Mouse (Mus musculus) right cerebral cortex, postnatal 14 days (tissue): ENCODE data around the gene Myh10.
A peak's percentile ranks its signal among the peaks of the same experiment; 100 is the strongest.
"Not testable (repeated sequence)": the region's sequence is repeated elsewhere in the genome, so short reads cannot be mapped to it uniquely, and the experiment has no call there.

Experiments used
- DNase-seq: peaks from one replicate; pipeline ENCODE4 v3.0.0; 2022

Gene Myh10

DNA sequence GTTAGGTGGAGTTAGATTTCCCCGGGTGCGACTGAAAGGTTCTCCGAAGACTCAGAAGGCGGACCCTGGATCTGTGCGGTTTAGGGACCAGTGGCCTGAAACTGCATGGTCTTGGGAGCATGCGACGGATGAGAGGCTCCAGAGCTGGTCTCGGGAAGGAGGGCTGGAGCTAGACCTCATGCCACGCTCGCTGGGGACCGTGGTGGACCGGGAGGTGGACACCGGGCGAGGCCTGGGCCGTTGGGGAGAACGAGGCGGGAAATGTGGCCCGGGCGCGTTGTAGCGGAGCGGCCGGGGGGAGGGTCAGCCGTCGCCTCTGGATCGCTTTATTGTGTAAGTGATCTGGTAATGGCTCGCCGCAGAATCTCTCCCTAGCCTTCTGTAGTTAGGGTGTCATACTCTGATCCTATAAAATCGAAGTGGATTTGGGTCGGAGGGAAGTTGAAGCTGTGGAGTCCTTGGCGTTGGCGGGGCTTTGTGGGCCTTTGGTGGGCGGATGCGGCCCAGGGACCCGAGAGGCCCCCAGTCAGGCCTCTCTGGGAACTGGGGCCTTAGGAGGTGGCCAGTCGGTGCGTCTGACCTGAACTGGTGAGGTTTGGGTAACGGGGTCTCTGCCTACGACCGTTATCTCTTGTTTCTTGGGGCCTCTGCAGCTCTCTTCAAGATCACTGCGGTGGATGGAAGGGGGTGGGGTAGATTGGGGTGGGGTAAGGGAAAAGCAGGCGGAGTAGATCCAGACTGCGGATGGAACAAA, 1.5 kb downstream of the Myh10 start:
- peak; percentile 49 for DNase-seq

DNA sequence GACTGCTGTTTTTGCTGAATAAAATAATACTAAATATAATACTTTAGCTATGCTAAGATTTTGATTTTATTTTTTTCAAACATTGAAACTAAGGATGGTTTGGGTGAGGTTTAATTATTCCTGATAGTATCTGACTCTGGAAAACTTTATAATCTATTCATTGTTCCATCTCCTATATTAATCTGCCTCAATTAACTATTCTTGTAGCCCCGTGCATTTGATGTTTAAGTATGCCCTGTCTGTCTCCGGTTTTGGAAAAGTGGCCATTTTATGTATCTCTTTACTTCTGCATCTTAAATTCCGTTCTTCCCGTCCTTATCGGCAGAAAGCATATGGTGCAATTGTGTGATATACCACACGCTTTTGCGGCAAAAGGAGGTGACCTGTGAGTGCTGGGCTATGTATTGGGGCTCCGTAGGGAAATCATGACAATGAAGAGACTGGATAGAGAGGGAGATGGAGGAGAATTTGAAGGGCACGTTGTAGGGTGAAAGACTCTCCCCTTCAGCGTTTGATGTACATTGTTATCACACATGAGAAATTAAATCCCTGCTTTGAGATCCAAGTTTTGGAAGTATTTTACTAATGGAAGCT, 2.2 kb downstream of the Myh10 start:
- DNase-seq = no peak

DNA sequence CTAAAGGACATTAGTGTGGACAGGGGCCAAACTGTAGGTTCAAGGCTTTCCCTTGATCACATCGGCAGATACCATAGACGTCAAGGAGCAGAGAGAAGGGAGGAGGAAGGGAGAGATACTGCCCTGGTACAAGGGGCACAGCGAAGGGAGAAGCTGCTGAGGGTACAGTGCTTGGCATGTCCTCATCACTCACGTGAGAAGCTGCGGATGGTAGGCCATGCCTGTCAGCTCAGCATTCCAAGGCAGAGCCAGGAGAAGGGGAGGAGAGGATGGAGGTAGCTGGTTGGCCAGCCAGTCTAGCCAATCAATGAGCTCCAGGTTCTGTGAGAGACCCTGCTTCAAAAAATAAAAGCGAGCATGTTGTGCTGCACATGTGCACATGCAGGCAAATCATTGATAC, 11.0 kb downstream of the Myh10 start:
- DNase-seq = no peak

DNA sequence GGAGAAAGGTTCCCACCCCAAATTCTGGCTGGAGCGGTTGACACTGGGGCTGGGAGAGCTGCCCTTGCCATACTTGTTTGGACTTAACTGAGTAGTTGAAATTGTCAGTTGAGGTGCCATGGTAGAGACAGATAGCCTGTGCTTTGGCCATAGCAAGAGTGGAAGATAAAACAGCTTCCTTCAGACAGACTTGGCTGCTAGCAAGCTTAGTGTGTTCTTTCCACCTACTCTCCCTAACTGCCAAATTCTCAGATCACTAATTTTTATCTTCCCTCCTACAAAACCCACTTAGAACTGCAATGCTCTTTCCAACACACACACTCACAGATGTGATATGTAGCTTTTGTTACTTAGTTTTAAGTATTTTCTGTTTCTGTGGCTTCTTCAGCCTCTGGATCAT, 12.0 kb downstream of the Myh10 start:
- DNase-seq = no peak

DNA sequence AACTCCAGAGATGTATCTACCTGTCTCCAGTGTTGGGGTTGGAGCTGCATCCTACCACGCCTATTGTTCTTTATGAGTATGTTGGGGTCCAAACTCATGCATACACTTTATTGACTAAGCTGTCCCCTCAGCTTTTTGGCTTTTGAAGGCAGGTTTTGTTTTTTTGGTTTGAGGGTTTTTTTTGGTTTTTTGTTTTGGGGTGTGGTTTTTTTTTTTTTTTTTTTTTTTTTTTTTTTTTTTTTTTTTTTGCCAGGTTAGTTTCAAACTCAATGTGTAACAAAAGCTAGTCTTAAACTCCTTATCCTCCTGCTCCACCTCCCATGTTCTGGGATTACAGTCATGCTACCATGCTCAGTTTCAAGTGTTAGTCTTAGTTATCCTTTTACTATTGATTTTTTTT, 12.9 kb downstream of the Myh10 start:
- DNase-seq = no peak

DNA sequence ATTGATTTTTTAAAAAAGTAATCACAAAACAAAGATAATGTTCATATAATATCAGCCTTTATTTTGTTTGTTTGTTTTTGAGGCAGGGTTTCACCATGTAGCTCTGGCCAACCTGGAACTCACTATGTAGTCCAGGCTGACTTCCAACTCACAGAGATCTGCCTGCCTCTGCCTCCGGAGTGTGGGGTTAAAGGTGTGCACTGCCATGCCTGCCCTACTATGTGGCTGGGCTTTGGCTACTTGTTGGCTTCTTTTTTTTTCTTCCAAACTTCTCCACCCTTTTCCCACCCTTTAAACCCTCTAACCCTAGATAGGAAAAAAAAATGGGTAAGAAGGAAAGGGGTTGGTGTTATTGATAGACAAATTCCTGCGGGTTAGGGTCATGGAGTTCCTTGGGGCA, 13.5 kb downstream of the Myh10 start:
- DNase-seq = no peak

DNA sequence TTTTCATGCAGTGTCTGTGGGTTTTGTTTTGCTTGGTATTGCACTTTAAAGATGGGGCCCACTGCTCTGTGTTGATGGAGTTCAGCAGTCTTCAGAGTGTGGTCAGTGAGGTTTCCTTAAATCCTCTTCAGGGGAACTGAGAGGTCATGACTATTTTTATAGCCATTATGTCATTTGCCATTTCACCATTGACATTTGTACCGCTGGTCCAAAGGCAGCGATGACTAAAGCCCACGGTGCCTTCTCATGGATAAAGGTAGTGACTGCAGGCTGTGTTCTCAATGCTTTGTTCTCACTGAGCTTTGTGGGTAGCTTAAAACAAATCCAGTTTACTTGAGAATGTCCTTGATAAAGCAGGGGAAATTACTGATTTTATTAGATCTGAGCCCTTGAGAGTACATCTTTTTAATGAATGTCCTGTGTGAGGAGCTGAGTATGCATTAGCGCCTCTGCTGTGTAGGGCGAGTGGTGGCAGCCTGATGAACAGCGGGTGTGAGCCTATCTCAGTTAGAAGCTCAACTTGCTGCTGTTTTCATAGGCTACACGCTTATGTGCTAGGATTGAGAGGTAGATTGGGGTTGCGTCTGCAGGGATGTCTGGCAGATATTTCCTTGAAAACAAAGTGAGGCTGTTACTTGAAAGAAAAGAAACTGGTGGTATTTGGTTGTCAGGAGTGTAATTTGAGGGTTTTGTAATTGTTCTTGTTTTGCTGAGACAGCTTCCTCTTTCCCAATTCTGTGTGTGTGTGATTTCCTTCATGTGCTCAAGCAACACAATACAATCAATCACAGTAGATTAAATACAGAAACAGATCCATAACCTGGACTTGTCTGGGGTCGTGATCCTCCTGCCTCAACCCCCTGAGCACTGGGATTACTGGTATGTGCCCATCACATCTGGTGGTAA, 15.4 kb downstream of the Myh10 start:
- no peak for DNase-seq

DNA sequence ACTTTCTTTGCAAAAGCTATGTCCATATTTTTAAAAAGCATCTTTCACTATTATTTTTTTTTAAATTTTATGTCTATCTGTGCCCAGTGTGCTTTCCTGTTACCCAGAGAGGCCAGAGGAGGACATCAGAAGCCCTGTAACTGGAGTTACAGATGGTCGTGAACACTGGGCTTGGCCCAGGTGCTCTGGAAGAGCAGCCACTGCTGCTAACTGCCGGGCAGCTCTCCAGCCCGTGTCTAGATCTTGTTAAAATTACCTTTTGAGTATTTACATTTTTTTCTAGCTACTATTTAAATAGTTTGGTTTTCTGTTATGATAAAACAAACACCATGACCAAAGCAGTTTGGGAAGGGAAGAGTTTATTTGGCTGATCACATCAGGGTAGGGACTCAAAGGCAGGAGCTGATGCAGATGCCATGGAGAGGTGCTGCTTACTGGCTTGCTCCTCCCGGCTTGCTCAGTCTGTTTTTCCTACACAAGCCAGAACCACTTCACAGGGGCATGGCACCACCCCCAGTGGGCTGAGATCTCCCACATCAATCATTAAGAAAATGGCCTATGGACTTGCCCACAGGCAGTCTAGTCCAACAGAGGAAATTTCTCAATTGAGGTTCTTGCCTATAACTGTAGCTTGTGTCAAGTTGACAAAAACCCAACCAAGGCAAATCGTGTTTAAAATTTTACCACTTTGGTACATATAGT, 16.7 kb downstream of the Myh10 start:
- DNase-seq = no peak

DNA sequence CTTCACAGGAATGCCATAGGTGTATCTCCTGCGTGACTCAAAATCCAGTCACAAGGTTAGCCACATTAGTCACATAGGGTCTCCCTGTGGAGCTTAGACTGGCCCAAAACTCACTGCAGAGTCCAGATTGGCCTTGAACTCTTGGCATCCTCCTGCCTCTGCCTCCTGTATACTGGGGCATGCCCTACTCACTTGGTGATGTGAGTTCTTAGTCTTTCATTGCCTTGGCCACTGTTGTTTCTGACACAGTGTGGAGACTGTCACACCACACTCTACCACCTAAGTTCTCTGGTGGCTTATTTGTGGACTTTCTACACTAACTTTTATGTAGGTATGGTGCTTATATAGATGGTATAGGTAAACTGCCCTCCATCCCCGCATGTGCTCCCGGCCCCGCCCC, 24.8 kb downstream of the Myh10 start:
- no peak for DNase-seq

DNA sequence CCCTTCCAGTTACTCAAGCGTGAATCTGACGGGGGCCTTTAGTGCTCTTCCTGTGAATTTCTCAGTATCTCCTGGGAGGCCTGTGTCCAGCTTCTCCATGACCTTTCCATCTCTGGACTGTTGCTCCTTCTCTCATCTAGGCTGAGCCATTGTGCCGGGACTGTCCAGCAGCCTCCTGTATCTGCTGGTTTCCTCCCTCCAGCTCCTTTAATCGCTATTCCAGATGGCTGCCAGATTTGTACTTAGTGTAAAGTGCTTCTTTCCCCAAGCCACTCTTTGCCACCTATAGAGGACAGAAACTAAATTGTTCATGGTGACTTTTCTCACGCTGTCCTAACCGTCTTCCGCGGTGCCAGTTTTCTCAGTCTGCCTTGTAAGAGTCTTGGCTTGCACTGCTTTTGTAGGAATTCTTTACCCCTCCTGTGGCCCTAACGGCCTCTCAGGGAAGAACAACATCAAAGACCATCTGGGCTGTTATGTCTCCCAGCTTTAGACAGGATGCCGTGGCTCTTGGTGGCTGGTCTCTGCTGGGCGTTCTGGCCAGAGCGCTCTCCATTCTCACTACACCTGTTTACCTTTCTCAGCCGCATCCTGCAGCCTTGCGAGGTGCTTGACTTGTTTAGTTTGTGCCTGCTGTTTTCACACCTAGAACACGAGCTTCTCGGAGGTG, 25.9 kb downstream of the Myh10 start:
- no peak for DNase-seq

DNA sequence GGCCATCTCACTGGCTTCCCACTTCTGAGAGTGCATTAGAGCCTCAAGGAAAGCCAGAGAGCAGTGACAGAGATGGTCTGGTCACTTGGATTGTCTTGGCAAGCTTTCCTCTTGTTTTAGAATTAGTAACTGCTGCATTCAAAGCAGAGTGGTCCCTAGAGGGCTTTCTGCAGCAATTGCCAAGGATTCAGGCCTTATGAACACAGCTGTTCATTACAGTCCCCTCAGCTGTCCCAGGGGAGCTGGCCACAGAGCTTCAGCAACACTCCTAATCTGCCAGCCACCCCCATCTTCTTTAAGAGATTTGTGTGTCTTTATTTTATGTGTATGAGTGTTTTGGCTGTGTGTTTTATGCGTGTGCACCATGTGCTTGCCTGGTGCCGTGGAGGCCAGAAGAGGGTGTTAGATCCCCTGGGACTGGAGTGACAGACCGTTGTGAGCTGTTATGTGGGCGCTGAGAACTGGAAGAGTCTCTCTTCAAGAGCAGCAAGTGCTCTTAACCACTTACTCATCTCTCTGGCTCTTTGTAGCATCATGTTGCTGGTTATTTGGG, 27.8 kb downstream of the Myh10 start:
- no peak for DNase-seq

DNA sequence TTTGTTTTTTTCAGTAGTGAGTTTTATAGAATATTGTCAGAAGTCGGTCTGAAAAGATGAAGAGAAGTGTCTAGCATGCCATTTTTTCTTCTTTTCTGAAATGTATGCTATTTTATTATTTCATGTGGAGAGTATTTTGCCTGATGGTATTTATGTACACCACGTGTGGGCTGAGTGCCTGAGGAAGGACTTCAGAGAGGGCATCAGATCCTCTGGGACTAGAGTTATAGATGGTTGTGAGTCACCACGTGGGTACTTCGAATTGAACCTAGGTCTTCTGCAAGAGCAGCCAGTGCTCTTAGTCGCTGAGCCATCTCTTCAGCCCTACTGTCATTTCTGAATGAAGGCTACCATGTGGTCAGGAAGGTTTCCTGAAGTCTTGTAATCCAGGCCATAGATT, 28.4 kb downstream of the Myh10 start:
- no peak for DNase-seq

DNA sequence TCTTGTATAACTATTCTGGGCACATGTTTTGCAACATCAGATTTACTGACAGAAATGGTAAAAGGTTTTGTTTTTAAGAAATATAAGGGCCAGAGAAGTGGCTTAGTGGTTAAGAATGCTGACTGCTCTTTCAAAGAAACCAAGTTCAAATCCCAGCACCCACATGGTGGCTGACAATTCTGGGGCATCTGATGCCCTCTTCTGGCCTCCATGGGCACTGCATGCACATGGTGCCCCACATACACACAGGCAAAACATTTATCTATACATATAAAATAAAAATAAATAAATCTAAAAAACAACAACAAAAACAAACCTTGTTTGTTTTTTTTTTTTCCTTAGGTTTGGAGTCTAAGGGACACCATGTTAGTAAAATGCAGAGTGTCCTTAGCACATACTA, 32.8 kb downstream of the Myh10 start:
- no peak for DNase-seq

DNA sequence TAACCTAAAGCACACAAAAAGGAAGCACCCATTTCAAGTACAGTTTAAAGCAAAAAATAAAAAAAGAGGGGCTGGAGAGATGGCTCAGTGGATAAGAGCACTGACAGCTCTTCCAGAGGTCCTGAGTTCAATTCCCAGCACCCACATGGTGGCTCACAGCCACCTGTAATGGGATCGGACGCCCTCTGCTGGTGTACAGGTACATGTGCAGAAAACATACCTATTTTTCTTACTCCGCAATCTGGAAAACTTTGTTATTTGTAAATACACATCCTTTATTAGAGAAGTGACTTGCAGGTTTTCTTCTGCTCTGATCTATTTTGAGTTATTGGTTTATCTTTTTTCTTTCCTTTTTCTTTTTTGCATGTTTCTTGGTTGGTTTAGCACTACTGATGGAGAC, 37.3 kb downstream of the Myh10 start:
- no peak for DNase-seq

DNA sequence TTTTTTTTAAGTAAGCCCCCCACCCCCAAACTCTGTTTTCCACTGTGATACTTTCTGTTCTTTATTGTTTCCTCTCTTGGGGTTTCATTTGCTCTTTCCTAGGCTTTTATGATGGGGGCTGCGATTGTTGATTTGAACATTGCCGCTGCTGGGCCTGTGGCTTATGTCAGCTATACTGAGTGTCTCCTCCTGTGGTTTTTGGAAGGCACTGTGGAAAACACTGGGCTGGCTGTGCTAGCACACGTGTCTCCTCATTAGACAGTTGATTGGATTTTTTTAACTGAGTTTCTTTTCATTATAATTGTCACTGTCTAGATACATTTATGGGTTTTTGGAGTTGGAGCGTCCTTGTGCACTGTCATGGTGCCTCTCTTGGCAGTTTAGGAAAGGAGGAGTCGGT, 39.4 kb downstream of the Myh10 start:
- no peak for DNase-seq

DNA sequence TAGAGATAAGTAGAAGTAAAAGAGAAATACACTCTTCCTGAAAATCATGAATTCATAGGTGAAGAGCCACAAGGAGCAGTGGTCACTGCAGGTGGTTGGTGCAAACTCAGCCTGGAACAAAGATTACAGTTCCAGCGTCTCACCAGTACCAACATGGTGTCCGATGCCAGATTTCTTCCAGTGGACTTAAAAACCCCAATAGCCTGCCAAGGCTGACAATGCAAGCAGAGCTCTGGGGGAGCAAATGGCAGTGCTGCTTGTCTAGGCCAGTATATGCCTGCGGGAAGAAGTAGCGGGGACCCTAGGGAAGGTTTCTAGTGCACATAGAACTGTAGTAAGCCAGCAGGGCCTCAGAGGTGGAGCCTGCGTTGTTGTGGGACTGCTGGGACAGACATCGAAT, 40.7 kb downstream of the Myh10 start:
- no peak for DNase-seq

DNA sequence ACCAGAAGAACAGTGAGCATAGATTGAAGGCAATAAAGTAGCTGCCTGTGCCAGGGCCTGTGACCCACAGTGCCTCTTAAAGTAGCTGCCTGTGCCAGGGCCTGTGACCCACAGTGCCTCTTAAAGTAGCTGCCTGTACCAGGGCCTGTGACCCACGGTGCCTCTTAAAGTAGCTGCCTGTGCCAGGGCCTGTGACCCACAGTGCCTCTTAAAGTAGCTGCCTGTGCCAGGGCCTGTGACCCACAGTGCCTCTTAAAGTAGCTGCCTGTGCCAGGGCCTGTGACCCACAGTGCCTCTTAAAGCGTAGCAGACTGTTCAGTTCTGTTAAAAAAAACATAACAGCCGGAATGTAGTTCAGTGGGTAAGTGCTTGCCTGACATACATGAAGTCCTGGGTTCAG, 42.0 kb downstream of the Myh10 start:
- DNase-seq = not testable (repeated sequence)

DNA sequence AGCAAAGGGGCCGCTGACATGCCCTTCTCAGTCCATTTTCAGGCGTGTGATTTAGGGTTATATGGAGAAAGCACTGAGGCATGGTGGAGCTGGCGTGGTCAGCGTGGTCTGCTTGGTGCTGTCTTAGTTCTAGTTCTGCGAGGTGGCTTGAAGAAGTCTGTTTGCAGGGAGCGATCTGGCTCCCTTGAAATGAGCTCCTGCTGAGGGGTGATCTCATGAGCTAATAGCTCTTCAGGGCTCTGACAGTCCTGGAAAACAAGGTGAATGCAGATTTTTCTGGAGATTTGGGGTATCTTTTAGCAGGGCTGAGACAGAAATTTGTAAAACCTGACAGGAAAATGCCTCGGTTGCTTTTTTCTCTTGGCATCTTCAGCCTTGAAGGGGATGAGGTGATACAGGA, 48.1 kb downstream of the Myh10 start:
- no peak for DNase-seq

DNA sequence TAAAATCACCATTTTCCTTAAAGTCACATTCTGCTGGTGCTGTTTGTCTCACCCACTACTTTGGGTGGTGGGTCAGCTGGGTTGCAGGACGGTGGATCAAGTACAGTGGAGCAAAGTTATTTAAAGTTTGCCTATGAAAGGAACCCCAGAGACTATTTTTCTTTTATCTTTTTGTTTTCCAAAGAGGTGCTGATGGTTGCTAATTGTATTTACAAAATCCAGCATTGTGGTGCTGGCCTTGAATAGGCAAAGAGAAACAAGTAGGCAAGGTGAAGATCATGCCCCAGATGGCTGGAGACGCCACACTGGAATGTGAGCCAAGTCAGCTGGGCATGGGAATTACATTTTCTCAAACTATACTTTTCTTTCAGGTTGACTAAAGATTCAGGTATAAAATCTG, 51.3 kb downstream of the Myh10 start:
- DNase-seq = no peak

DNA sequence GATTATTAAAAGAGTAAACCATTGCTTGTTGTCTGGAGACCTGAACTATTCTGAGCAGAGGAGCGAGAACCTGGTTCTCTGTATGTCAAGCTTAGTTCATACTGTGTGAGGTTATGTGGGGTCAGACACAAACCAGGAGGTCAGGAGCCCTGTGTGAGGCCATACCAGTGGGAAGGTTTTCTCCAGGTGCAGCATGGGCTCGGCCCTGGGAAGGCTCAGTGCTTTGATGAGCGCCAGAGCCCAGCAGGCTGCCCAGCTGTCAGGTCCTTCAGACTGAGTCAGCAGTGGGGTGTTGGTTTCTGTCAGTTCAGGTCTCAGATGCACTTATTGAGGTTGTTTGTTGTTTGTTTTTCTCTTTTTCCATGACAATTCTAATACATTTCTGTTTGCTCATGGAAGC, 52.8 kb downstream of the Myh10 start:
- no peak for DNase-seq

DNA sequence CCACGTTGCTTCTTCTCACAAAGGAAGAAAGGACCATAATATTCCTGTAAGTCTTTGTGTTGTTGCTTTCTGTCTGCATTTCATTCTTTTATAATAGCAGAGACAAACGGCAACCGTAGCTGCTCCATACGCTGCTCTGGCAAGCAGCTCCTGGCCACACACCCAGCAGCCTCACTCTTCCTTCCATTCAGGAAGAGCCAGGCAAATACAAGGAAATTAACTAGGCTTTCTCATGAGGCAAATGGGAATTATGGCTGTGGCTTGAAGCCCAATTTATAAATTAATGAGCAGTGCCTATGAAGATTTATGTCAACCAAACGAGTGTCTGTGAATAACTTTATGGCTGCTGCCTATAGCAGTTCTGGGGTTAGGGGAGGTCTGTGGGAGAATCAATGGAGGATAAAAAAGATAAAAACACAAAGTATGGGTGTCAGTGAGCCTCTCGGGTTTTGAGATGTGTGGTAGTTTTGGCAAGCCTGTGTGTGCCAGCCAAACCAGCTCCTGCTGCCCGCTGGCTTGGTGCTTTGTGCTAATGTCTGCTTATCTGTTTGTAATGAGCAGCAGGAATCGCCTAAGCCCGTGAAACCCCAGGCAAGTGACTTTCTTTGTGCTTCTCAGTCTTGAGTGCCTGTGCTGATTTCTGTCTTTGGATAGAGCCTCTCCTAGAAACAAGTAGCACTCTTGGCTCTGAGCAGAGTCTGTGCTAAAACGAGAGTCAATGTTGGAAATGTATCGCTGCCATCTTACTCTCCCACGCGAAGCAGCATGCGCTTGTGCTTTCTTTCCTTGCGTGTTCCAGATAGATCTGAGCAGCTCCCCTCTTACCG, 54.2 kb downstream of the Myh10 start:
- peak; percentile 26 for DNase-seq

DNA sequence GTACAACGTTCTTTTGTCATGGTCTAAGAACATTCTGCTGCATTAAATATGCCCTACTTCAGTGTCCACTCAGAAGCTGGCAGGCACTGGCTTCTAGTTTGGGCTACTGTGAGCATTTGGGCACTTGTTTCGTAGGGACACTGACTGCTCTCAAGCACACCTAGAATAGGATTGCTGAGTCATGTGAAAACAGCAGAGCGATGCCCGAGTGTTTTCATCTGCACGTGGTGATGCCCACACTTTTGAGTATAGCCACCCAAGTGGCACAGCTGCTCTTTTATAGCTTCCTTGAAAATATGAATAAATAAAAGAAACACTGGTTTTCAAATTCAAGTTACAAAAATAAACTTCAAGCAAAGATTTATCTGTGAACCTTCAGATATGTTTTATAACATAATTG, 56.8 kb downstream of the Myh10 start:
- no peak for DNase-seq
